Mouse (Mus musculus): ENCODE data around the gene Gm20388. TPM values are rescaled to one million over a fixed set of nuclear protein-coding genes. Genes with fewer than 3 reads are reported as not detected.
A peak's percentile ranks its signal among the peaks of the same experiment; 100 is the strongest.

Gene Gm20388
- total RNA-seq, 2 experiments from 2014 or later = 1.9 to 2.0 TPM

DNA sequence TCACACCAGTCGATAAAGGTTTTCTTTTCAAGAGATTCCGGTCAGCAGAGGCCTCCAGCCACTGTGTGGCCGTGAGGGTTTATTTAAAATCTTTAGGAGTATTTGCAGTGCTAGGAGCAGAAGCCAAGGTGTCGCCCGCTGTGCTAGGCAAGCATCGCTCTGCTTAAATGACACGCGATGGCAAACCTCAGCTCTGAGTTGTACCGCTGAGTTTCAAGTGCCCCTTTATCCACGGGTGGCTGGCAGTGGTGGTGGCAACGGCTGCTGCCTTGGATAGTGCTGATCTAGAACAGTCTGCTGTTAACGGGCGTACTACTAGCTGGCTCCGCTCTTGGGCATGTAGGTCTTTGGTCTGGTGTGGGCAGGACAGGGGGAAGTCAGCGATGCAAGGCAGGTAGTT lies 380.0 kb downstream of the Gm20388 start:
- no peak for DNase-seq

DNA sequence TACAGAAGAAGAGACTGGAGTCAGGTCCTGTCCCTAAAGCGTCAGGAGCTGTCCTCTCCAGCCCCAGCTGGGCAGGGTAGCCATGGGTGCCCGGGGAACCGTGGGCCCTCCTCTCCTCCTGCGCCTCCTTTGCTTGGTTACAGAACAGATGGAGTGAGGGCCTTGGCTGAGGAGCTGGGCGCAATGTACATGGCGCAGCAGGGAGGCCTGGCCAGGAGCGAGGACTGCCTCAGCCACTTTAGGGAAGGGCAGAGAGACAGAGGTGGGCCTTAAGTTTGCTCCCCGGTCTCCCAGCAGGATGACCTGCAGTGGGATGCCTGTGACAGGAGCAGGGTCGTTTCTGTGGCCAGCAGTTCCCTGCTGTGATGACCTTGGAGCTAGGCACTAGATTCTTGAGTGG lies 381.0 kb downstream of the Gm20388 start:
- no peak for DNase-seq

GRCm38 (mm10) chr8:120292316-120293107 lies 381.9 kb downstream of the Gm20388 start:
- peak; percentile 76 for DNase-seq

- DNase-seq = no peak
Observed at GRCm38 (mm10) chr8:120293421-120294357, 383.0 kb downstream of the Gm20388 start.

DNA sequence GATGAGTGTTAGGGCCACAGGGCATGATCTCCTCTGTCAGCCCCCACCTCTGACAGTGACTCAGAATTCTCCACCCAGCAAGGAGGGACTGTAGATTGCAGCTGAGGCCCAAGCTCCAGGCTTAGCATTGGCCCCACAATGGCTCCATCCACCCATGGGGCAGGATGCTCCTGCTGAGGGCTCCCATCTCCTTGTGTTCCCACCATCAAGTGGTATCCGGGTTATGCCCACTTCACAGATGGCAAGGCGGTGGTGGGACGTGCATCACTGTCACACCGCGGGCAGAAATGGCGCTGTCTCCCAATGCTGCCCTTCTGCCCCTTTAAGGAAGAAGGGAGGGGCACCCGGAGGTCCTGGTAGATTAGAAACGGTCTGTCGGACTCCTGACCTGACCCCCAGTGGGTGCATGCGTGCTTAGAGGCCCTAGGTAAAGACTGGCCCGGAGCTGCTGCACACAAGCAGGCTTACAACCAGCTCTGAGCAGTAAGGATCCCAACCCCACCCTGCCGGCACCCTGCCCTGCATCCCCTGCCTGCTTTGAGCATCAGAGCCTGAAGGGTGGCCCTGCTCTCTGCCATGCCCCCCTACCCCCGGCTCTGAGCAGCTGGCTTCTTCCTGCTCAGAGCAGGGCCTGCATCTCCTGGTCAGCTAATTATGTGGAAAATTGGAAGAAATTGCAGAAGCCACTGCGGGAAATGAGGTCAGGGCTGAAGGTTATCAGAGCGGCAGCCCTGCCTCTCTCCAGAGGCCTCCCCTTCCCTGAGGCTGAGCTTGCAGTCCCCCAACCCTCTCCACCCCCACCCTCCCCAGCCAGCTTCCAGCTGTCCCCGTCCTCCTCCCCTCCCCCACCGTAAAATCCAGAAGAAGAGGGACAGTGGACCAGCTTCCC lies 384.6 kb downstream of the Gm20388 start:
- no peak for DNase-seq

DNA sequence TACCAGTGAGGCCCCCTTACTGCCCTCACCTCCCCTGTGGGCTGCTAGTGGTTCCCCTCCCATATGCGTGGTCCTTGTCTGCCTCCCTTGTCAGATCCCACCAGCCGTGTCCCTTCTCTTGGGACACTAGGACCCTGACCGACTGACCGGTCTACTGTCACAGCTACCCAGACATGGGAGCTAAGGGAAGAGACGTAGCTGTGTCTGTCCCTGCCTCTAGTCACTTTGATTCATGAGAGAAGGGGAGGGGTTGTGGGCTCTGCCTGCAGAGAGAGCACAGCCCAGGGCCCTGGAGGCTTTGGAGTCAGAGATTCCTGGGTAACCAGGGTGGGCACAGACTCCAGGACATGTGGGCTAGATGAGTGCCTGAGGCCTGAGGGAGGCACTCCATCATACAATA lies 386.4 kb downstream of the Gm20388 start:
- DNase-seq = no peak

DNA sequence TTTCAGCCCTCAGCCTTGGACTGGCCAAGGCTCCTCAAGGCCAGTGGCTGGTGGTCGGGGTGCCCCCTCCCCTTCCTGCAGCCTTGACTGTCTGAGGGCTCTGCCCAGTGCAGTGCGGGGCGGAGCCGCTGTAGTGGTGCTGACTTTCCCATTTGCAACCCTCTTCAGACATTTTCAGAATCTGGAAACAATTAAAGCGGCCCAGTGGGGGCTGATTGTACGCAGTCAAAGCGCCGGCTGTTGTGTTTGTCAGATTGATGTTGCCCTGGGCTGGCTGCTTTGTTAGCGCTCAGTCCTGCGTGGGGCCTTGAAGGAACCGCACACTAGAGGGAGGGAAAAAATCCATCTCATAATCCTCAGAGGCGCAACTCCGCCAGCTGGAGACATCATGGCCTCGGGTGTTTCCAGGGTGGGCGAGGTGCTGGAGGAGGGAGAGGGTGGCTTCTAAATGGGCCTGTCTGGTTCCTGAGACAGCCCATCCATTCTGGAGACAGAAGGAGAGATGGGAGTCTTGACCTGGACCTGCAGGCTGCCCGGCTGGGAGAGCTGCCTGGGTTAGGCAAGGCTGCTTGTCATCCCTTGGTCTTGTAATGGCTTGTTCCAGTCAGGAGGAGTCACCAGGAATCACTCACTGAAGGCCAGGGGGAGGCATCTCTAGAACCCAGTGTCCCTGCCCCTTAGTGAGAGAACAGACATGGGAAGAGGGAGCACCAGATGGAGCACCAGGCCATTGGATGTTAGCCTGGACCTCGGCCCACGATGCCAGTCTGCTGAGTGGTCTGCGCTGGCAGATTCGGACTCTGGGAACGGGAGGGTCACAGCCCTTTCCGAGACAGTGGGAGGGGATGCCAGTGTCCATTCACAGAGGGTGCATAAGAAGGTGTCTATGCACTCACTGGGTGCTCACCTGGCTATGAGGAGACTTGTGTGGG lies 388.2 kb downstream of the Gm20388 start:
- no peak for DNase-seq

GRCm38 (mm10) chr8:120300601-120301141 lies 390.0 kb downstream of the Gm20388 start:
- peak; percentile 91 for DNase-seq

DNA sequence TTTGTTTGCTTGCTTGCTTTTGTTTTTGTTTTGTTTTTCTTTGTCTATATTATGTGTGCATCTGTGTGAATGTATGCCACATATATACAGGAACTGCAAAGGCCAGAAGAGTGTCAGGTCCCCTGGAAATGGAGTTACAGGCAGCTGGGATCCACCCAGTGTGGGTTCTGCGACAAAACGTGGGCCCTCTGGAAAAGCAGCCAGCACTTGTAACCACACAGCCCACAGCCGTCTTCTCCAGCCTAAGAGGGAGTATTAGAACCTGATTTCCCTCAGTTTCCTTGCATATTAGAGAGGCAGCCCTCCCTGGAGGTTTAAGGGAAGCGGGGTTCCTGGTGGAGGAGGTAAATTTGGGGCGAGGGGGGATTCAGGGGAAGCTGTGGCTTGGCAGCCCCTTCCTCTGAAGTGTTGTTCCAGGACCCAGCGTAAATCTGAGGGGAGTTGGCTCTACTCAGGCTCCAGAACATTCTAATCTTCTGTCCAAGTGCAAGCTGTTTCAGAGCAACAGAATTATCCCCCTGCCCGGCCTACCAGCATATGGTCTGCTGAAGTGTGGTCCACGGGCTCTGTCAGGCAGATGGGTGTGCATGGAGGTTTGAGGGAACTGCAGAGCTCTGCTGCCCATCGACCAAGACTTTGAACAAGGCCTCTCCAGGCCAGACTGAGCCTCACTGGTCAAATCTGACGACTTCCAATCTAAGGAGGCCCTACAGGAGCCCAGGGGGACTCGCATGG lies 392.5 kb downstream of the Gm20388 start:
- no peak for DNase-seq

GRCm38 (mm10) chr8:120304097-120304496 lies 393.5 kb downstream of the Gm20388 start:
- no peak for DNase-seq

DNA sequence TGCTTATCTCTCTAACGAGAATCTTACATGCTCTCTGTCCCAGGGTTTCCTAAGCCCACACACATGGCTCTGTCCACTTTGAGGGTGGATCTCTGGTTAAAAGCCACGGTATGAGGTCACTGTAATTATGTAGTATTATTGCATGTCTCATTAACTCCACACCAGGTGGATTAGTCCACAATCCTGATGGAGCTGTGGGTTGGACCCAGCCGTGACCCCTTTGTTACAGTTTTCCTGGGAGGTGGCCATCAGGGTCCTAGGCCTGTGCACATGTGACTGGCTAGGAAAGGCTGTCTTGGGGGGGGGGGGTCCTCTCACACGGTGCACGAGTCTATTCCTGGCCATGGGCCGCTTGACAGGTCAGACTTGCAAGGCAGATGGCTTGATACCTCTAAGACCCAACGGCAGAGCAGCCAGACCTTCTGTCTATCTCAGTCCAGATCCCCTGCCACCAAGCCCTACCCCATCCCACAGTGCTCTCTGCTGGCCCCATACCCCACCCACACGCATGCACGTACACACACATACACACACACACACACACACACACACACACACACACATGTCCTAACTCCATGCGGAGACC lies 395.3 kb downstream of the Gm20388 start:
- no peak for DNase-seq

- DNase-seq = no peak
Observed at GRCm38 (mm10) chr8:120307103-120307502, 396.5 kb downstream of the Gm20388 start.

DNA sequence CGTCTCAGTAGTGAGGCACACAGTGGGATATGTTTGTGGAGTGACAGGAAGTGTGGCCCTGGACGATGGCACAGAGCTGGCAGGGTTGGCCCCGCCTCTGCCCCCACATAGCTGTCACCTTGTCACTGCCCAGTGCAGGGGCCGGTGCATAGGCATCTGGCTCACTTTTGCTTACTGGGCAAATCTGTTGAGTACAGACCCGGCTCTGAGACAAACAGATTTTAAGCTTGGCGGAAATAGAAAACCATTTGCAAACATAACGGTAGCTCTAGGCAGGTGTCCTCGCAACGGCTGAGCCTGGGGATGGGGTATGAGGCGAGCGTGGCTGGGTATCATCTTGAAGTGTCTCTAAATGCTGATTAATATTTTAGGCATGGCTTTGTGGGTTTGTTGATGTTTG lies 396.9 kb downstream of the Gm20388 start:
- DNase-seq = no peak

DNA sequence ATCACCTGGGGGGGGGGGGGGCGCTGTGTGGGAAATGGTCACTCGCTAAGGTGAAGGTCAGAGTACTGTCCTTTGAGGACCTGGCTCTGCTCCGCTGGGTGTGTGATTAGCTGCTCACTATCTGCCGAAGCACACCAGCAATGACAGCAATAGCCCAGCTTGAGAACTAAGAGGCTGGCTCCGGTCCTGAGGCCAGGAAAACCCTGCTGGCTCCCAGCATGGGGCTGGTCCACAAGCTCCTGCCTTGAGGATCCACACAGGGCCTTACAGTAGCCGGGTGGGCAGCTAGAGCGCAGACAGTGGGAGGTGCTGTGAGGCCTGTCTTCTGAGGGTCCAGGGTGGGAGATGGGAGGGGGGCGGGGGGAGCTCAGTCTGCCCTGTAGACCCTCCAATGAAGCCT lies 397.5 kb downstream of the Gm20388 start:
- DNase-seq = no peak

GRCm38 (mm10) chr8:120308553-120308952 lies 397.9 kb downstream of the Gm20388 start:
- no peak for DNase-seq

DNA sequence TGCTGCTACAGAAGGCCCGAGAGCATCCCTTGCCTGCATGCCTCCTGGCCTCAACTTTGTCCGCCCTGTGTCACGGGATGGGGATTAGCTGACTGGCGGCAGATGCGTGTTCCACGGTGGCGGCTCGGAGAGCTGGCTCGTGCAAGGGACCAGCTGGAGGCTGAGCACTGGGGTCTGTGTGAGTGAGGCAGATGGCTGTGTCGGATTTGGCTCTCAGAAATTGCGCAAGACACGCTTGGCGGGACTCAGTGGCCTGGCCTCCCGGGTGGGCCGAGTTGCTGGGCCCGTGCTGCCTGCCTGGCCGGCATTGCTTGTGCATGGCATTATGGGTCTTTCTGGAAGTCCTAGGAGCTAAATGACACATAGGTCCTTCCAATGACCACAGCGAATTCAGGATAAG lies 398.7 kb downstream of the Gm20388 start:
- DNase-seq = peak; percentile 42

DNA sequence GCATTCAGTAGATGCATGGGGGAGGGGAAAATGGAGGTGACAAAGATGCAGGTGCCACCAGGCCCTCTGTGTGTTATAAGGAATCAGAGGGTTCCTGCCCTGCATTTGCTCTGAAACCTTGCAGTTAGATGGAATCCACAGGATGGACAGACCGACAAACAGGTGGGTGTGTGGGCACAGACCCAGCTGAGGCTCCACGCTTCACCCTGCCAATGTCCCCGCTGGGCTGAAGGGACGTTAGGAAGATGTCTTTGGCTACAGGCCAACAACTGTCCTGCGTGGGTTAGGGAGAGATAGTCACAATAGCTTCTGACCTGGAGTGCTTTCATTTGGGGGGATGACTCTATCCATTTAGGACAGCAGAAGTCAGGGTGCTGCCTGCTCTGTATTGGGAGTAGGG lies 399.4 kb downstream of the Gm20388 start:
- no peak for DNase-seq

GRCm38 (mm10) chr8:120312452-120312851 lies 401.8 kb downstream of the Gm20388 start:
- DNase-seq = no peak

GRCm38 (mm10) chr8:120313674-120314073 lies 403.0 kb downstream of the Gm20388 start:
- peak; percentile 63 for DNase-seq

- DNase-seq = no peak
Observed at GRCm38 (mm10) chr8:120314932-120315331, 404.3 kb downstream of the Gm20388 start.
